Mouse (Mus musculus) cortical plate, adult 2 months (tissue): ENCODE results near the gene Lyzl6. TPM values are rescaled to one million over a fixed set of nuclear protein-coding genes. Genes with fewer than 3 reads are reported as not detected.

ENCODE experiments used
- H3K27ac ChIP-seq: fragments of 200-500 bp; 2 replicates; pipeline ENCODE4 v1.5.1; 2012; ENCODE audit warnings: low read length, control low read depth, inconsistent platforms; ENCODE audit not compliant: insufficient read depth
- H3K4me1 ChIP-seq: fragments of 200-500 bp; 2 replicates; pipeline ENCODE4 v1.6.1; 2011; ENCODE audit warnings: low read length; ENCODE audit not compliant: control insufficient read depth, insufficient read depth
- H3K4me3 ChIP-seq: fragments of 200-500 bp; 2 replicates; pipeline ENCODE4 v1.5.1; 2011; ENCODE audit warnings: mild to moderate bottlenecking, low read length, control low read depth; ENCODE audit not compliant: insufficient read depth
- CTCF ChIP-seq: fragments of 200-500 bp; IDR thresholded peaks from 2 replicates; pipeline ENCODE4 v1.5.1; 2011; ENCODE audit warnings: mild to moderate bottlenecking, control low read depth, low read length; ENCODE audit not compliant: insufficient read depth; ENCODE audit errors: extremely low read depth
- POLR2A ChIP-seq: fragments of 200-500 bp; IDR thresholded peaks from 2 replicates; pipeline ENCODE4 v1.6.1; 2011; ENCODE audit warnings: mild to moderate bottlenecking, low read length, control low read depth; ENCODE audit not compliant: insufficient read depth; ENCODE audit errors: extremely low read depth
- polyA plus RNA-seq: library from polyadenylated mRNA; depleted of rRNA; stranded (reverse); fragments of >200 nt; gene quantifications from 2 replicates; pipeline ENCODE4 v1.2.3, GENCODE M21; 2012; rRNA removed

Gene Lyzl6
- polyA plus RNA-seq, 1 experiment = not detected

DNA sequence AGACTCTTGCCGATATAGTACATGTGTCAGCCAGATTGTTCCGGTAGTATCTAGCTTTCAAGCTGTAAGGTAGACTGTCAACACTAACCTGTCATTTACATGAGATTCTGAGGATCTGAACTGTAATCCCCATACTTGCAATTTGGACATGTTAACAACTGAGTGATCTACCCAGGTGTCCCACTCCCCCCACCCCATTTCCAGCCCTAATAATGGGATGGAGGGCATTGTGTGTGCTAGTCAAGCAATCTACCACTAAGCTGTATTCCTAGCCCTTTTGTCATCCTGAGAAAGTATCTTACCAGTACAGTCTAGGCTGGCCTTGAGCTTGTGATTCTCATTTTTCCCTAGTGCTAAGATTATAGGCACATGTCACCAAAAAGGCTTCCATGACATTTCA lies 27.9 kb downstream of the Lyzl6 start:
- Histone ChIP-seq H3K27ac (no peak overlapping the region), H3K4me1 (peaks cover 1% of the 10 kb centered on the region; the same call in 1 of the 2 replicates), H3K4me3 (no peak overlapping the region)
- TF ChIP-seq CTCF (no peak), POLR2A (no peak)

DNA sequence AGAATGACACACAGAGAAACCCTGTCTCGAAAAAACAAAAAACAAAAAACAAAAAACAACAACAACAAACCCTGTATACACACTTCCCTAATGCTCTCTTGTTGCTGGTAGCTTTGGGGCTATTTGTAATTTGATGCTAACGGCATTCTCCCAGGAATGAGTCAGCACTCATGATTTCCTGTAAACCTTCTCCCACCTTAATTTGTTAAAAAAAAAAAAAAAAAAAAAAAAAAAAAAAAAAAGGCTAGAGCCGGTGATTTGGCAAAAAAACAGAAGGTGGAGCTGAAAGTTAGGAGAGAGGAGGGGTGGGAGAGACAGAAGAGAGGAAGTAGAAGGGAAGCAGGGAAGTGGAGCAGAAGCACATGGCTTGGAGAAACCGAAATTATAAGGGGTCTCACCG lies 32.1 kb downstream of the Lyzl6 start:
- TF ChIP-seq CTCF = no peak

More for the DNA sequence above, 32.1 kb downstream of the Lyzl6 start:
- Histone ChIP-seq H3K4me1 (peaks cover 1% of the 10 kb centered on the region; the same call in 1 of the 2 replicates), H3K4me3 (no peak overlapping the region), H3K27ac (no peak overlapping the region)

Other genes with a start within 250 kb of the Lyzl6 start
- gene Plekhm1, start 226.2 kb downstream of the Lyzl6 start, polyA plus RNA-seq = 16.0 and 16.5 TPM in 2 replicates
- not detected in 2 replicates for gene Lrrc37a, start 134.3 kb downstream of the Lyzl6 start, polyA plus RNA-seq
- gene Gm884, start 17.8 kb downstream of the Lyzl6 start, polyA plus RNA-seq = not detected in 2 replicates
- 107 and 122 TPM in 2 replicates for gene Rprml, start 10.7 kb upstream of the Lyzl6 start, polyA plus RNA-seq
- 92.3 and 99.9 TPM in 2 replicates for gene Gosr2, start 59.0 kb upstream of the Lyzl6 start, polyA plus RNA-seq
- 0.09 and 0.10 TPM in 2 replicates for gene Wnt9b, start 110.9 kb upstream of the Lyzl6 start, polyA plus RNA-seq
- 2.0 and 2.4 TPM in 2 replicates for gene Wnt3, start 135.3 kb upstream of the Lyzl6 start, polyA plus RNA-seq